In genomic region chr8:46163870-46164190, GRCm38 (mm10) we compare ENCODE assay signal across 8 mouse cellular contexts. TPM values are rescaled to one million over a fixed set of nuclear protein-coding genes. Genes with fewer than 3 reads are reported as not detected.
DNase-seq lines count a peak whose midpoint lies in the region; ATAC-seq and TF ChIP-seq lines count a peak whose summit lies in the region.

No protein-coding gene starts in this region.

- H3K79me3 ChIP-seq in C2C12 (ENCODE audit: low read depth), result peaks cover 5% of the 10 kb centered on the region

- intact Hi-C loops in heart, postnatal 25 days (cut with DNase I), result no loop called here
- intact Hi-C loops in left cerebral cortex, postnatal 14 days (cut with DNase I), result no loop called here

- TF ChIP-seq CTCF in C2C12 (IDR thresholded peaks at IDR 0.05; ENCODE audit: control insufficient read depth, insufficient read depth, insufficient read length), result no peak

- peak overlapping the region; percentile 87 for H3K9ac ChIP-seq in forebrain, embryonic 13.5 days
- peak overlapping the region; percentile 95 for H3K9ac ChIP-seq in liver, embryonic 15.5 days

- H3K4me3 ChIP-seq in heart, embryonic 10.5 days, result peak overlapping the region; percentile 79
- H3K4me3 ChIP-seq in C2C12 (ENCODE audit: insufficient read depth, poor library complexity, severe bottlenecking), result peak overlapping the region; percentile 80
- H3K4me3 ChIP-seq in forebrain, embryonic 13.5 days, result peak overlapping the region; percentile 75
- H3K4me3 ChIP-seq in liver, embryonic 15.5 days (replicated peaks), result peak overlapping the region; percentile 89

- no peaks in the 10 kb centered on the region for H3K9me3 ChIP-seq in heart, embryonic 10.5 days
- H3K9me3 ChIP-seq in forebrain, embryonic 13.5 days (replicated peaks), result no peaks in the 10 kb centered on the region
- no peaks in the 10 kb centered on the region for H3K9me3 ChIP-seq in liver, embryonic 15.5 days (replicated peaks)

- no peaks in the 10 kb centered on the region for H3K27me3 ChIP-seq in heart, embryonic 10.5 days (ENCODE audit: insufficient read depth, poor library complexity, severe bottlenecking)
- no peaks in the 10 kb centered on the region for H3K27me3 ChIP-seq in C2C12 (ENCODE audit: control insufficient read depth, insufficient read depth, insufficient read length)
- H3K27me3 ChIP-seq in forebrain, embryonic 13.5 days, result no peaks in the 10 kb centered on the region
- no peaks in the 10 kb centered on the region for H3K27me3 ChIP-seq in liver, embryonic 15.5 days

- 0% methylated on average over 24 of the region's 25 CpGs for WGBS in heart, embryonic 10.5 days
- 0% methylated on average over 24 of the region's 25 CpGs for WGBS in forebrain, embryonic 13.5 days
- WGBS in liver, embryonic 15.5 days (ENCODE audit: insufficient replicate concordance), result under 1% methylated on average over 25 of the region's 25 CpGs

- no peaks in the 10 kb centered on the region for H3K36me3 ChIP-seq in heart, embryonic 10.5 days
- H3K36me3 ChIP-seq in C2C12 (ENCODE audit: control insufficient read depth, insufficient read depth), result no peaks in the 10 kb centered on the region
- H3K36me3 ChIP-seq in forebrain, embryonic 13.5 days (ENCODE audit: poor library complexity, severe bottlenecking), result 0 out of 2 replicates have a peak, but pooled peaks cover 3% of the 10 kb centered on the region
- no peaks in the 10 kb centered on the region for H3K36me3 ChIP-seq in liver, embryonic 15.5 days (replicated peaks)

- ATAC-seq in forebrain, embryonic 13.5 days, result no peak; the same call in none of the 2 replicates
- ATAC-seq in liver, embryonic 15.5 days (ENCODE audit: insufficient read depth), result no peak
- ATAC-seq in activated CD4-positive, CD25-positive, alpha-beta regulatory T cell, adult 4 months, result no peak

- H3ac ChIP-seq in C2C12 (ENCODE audit: control insufficient read depth, insufficient read length, low read depth), result peak overlapping the region; percentile 93

- peak overlapping the region; percentile 95 for H3K27ac ChIP-seq in heart, embryonic 10.5 days
- peak overlapping the region; percentile 84 for H3K27ac ChIP-seq in forebrain, embryonic 13.5 days
- H3K27ac ChIP-seq in liver, embryonic 15.5 days (replicated peaks), result peak overlapping the region; percentile 83

- H3K4me1 ChIP-seq in heart, embryonic 10.5 days, result peaks cover 10% of the 10 kb centered on the region; the same call in 1 of the 2 replicates
- peaks cover 20% of the 10 kb centered on the region for H3K4me1 ChIP-seq in forebrain, embryonic 13.5 days
- H3K4me1 ChIP-seq in liver, embryonic 15.5 days (replicated peaks), result peaks cover 28% of the 10 kb centered on the region

- no peak for DNase-seq in heart, embryonic 10.5 days (ENCODE audit: low spot score)
- DNase-seq in heart, postnatal 25 days (ENCODE audit: low spot score), result no peak
- DNase-seq in left cerebral cortex, postnatal 14 days (ENCODE audit: low spot score in 2 of 2), result no peak
- DNase-seq in adrenal gland, postnatal 4 days (ENCODE audit: low spot score in 2 of 2), result no peak

- H3K4me2 ChIP-seq in forebrain, embryonic 13.5 days, result peak overlapping the region; percentile 79
- peak overlapping the region; percentile 91 for H3K4me2 ChIP-seq in liver, embryonic 15.5 days

- H3K79me2 ChIP-seq in C2C12 (ENCODE audit: control insufficient read depth, insufficient read depth), result peaks cover 22% of the 10 kb centered on the region

TF ChIP-seq in C2C12, 6 proteins besides CTCF, POLR2A, EP300 and RAD21:
- TF ChIP-seq MYOD1 (IDR thresholded peaks at IDR 0.05; ENCODE audit: control insufficient read depth, insufficient read length, low read depth) (no peak), CEBPB (IDR thresholded peaks at IDR 0.05; ENCODE audit: low read depth) (no peak), MAX (IDR thresholded peaks at IDR 0.05) (no peak), FOSL1 (IDR thresholded peaks at IDR 0.05; ENCODE audit: insufficient read depth, low read length, poor library complexity, severe bottlenecking) (no peak), MYOG (IDR thresholded peaks at IDR 0.05; ENCODE audit: control insufficient read depth, extremely low read depth, insufficient read length) (no peak), USF1 (IDR thresholded peaks at IDR 0.05; ENCODE audit: low read depth) (no peak)

RNA-seq across cellular contexts. Expression of gene Snx25, which starts 11.9 kb away (rescaled TPM):
- 2.3 and 3.7 TPM in 2 replicates for polyA plus RNA-seq in heart, embryonic 10.5 days (2016; fragmentation: Nextera tagmentation; extraction: Ambion mirVana)
- total RNA-seq in heart, postnatal 25 days (2021), result 10 to 100 TPM in 1 of 2 experiments, 1 to 10 TPM in 1; 9.6 to 11.4 TPM
- polyA plus RNA-seq in C2C12 (2012; fragmentation: generic; extraction: Trizol), result 11.3 TPM
- 3.8 and 5.1 TPM in 2 replicates for polyA plus RNA-seq in forebrain, embryonic 13.5 days (2015; fragmentation: Nextera tagmentation; extraction: Ambion mirVana)
- 3.1 and 3.6 TPM in 2 replicates for polyA plus RNA-seq in liver, embryonic 15.5 days (2015; fragmentation: Nextera tagmentation; extraction: Ambion mirVana)
- total RNA-seq in left cerebral cortex, postnatal 14 days (2021), result 10 to 100 TPM; 38.1 to 42.3 TPM
- polyA plus RNA-seq in activated CD4-positive, CD25-positive, alpha-beta regulatory T cell, adult 4 months (2017; shearing (Covaris generic)), result 1 to 10 TPM; 7.9 to 8.4 TPM
- total RNA-seq in adrenal gland, postnatal 4 days (2021), result 10 to 100 TPM; 19.2 to 20.6 TPM

RNA-seq across cellular contexts. Expression of gene Cfap97, which starts 12.3 kb away (rescaled TPM):
- polyA plus RNA-seq in heart, embryonic 10.5 days (2016; fragmentation: Nextera tagmentation; extraction: Ambion mirVana), result 18.0 and 20.8 TPM in 2 replicates
- 10 to 100 TPM; 11.5 to 12.9 TPM for total RNA-seq in heart, postnatal 25 days (2021)
- polyA plus RNA-seq in C2C12 (2012; fragmentation: generic; extraction: Trizol), result 2.4 TPM
- polyA plus RNA-seq in forebrain, embryonic 13.5 days (2015; fragmentation: Nextera tagmentation; extraction: Ambion mirVana), result 22.5 and 27.4 TPM in 2 replicates
- polyA plus RNA-seq in liver, embryonic 15.5 days (2015; fragmentation: Nextera tagmentation; extraction: Ambion mirVana), result 5.8 and 6.9 TPM in 2 replicates
- total RNA-seq in left cerebral cortex, postnatal 14 days (2021), result 10 to 100 TPM; 17.1 to 17.9 TPM
- polyA plus RNA-seq in activated CD4-positive, CD25-positive, alpha-beta regulatory T cell, adult 4 months (2017; shearing (Covaris generic)), result 10 to 100 TPM; 31.5 to 38.2 TPM
- total RNA-seq in adrenal gland, postnatal 4 days (2021), result 10 to 100 TPM; 24.4 to 26.8 TPM

RNA-seq across cellular contexts. Expression of gene Slc25a4, which starts 47.3 kb away (rescaled TPM):
- 1,300 and 1,795 TPM in 2 replicates for polyA plus RNA-seq in heart, embryonic 10.5 days (2016; fragmentation: Nextera tagmentation; extraction: Ambion mirVana)
- total RNA-seq in heart, postnatal 25 days (2021), result 1,000 to 10,000 TPM; 5,468 to 5,495 TPM
- 487 TPM for polyA plus RNA-seq in C2C12 (2012; fragmentation: generic; extraction: Trizol)
- polyA plus RNA-seq in forebrain, embryonic 13.5 days (2015; fragmentation: Nextera tagmentation; extraction: Ambion mirVana), result 568 and 569 TPM in 2 replicates
- polyA plus RNA-seq in liver, embryonic 15.5 days (2015; fragmentation: Nextera tagmentation; extraction: Ambion mirVana), result 80.7 and 87.4 TPM in 2 replicates
- 100 to 1,000 TPM; 661 to 678 TPM for total RNA-seq in left cerebral cortex, postnatal 14 days (2021)
- 100 to 1,000 TPM; 197 to 224 TPM for polyA plus RNA-seq in activated CD4-positive, CD25-positive, alpha-beta regulatory T cell, adult 4 months (2017; shearing (Covaris generic))
- 100 to 1,000 TPM; 273 to 285 TPM for total RNA-seq in adrenal gland, postnatal 4 days (2021)
